Mouse (Mus musculus) olfactory bulb, adult 2 months (tissue): ENCODE results near the gene Gm438. TPM values are rescaled to one million over a fixed set of nuclear protein-coding genes. Genes with fewer than 3 reads are reported as not detected.
"Not testable (repeated sequence)": the region's sequence is repeated elsewhere in the genome, so short reads cannot be mapped to it uniquely, and the experiment has no call there.

Experiments used
- H3K27ac ChIP-seq: fragments of 200-500 bp; 2 replicates; pipeline ENCODE4 v1.5.1; 2012; ENCODE audit warnings: low read depth, low read length; ENCODE audit not compliant: insufficient read depth
- H3K4me1 ChIP-seq: fragments of 200-500 bp; 2 replicates; pipeline ENCODE4 v1.6.1; 2012; ENCODE audit warnings: low read length; ENCODE audit not compliant: control insufficient read depth, insufficient read depth
- H3K4me3 ChIP-seq: fragments of 200-500 bp; 2 replicates; pipeline ENCODE4 v1.5.1; 2012; ENCODE audit warnings: mild to moderate bottlenecking, low read depth, low read length, moderate library complexity; ENCODE audit not compliant: insufficient read depth
- CTCF ChIP-seq: fragments of 200-500 bp; IDR thresholded peaks from 2 replicates; pipeline ENCODE4 v1.5.1; 2012; ENCODE audit warnings: low read depth, mild to moderate bottlenecking, low read length, moderate library complexity; ENCODE audit not compliant: insufficient read depth
- POLR2A ChIP-seq: fragments of 200-500 bp; IDR thresholded peaks from 2 replicates; pipeline ENCODE4 v1.6.1; 2012; ENCODE audit warnings: mild to moderate bottlenecking, low read depth, low read length, moderate library complexity; ENCODE audit not compliant: insufficient read depth
- WGBS: fragments of 180-500 bp; shearing (Covaris S2); methylation state at CpG from one replicate; pipeline ENCODE4 v1.1.7; 2018; 5-methylcytosine and 5-hydroxymethylcytosine counted together
- polyA plus RNA-seq: library from polyadenylated mRNA; stranded (reverse); fragments of >200 nt; gene quantifications from 2 replicates; pipeline ENCODE4 v1.2.4, GENCODE M21; 2012; ENCODE audit warnings: low replicate concordance; ENCODE audit not compliant: missing spikeins, insufficient read depth, insufficient read length

The Gm438 gene
- not detected in 2 replicates for polyA plus RNA-seq

- TF ChIP-seq CTCF (no peak), POLR2A (no peak)
- Histone ChIP-seq H3K4me3 (no peak within 1 kb of the TSS), H3K27ac (no peak within 1 kb of the TSS), H3K4me1 (no peaks in the 10 kb centered on the region)
Measured at GRCm38 (mm10) chr4:144786483-144786882, at the start of gene Gm438. Gm438 (minus strand) TSS chr4:144786583.

GRCm38 (mm10) chr4:144824706-144825105 lies 38.3 kb upstream of the Gm438 start:
- Histone ChIP-seq H3K4me3 (no peak overlapping the region), H3K4me1 (no peaks in the 10 kb centered on the region), H3K27ac (no peak overlapping the region)
- no peak for TF ChIP-seq POLR2A
- no peak for TF ChIP-seq CTCF
- WGBS, result 60% methylated on average over 2 of the region's 2 CpGs

- WGBS, result 86% methylated on average over 2 of the region's 2 CpGs
- no peak for TF ChIP-seq POLR2A
- no peak for TF ChIP-seq CTCF
- Histone ChIP-seq H3K27ac (no peak overlapping the region), H3K4me1 (no peaks in the 10 kb centered on the region), H3K4me3 (no peak overlapping the region)
Measured at GRCm38 (mm10) chr4:144823996-144824395, 37.6 kb upstream of the Gm438 start.

- 38% methylated on average over 5 of the region's 5 CpGs for WGBS
- H3K4me1 ChIP-seq, H3K27ac ChIP-seq, H3K4me3 ChIP-seq: not testable (repeated sequence)
Measured at GRCm38 (mm10) chr4:144807135-144807534, 20.8 kb upstream of the Gm438 start.

GRCm38 (mm10) chr4:144803633-144804032 lies 17.2 kb upstream of the Gm438 start:
- H3K4me3 ChIP-seq, result no peak overlapping the region
- WGBS, result 78% methylated on average over 3 of the region's 3 CpGs
- H3K4me1 ChIP-seq, result no peaks in the 10 kb centered on the region
- H3K27ac ChIP-seq, result no peak overlapping the region
- TF ChIP-seq CTCF, result no peak
- TF ChIP-seq POLR2A, result no peak

GRCm38 (mm10) chr4:144790141-144790540 lies 3.8 kb upstream of the Gm438 start:
- Histone ChIP-seq H3K27ac (no peak overlapping the region), H3K4me3 (no peak overlapping the region), H3K4me1 (no peaks in the 10 kb centered on the region)
- 90% methylated on average over 1 of the region's 1 CpGs for WGBS
- TF ChIP-seq POLR2A, result no peak
- no peak for TF ChIP-seq CTCF

GRCm38 (mm10) chr4:144782476-144783197 lies 3.7 kb downstream of the Gm438 start:
- H3K4me1 ChIP-seq, result no peaks in the 10 kb centered on the region
- TF ChIP-seq POLR2A (no peak), CTCF (no peak)
- no peak overlapping the region for H3K27ac ChIP-seq
- 84% methylated on average over 3 of the region's 3 CpGs for WGBS
- H3K4me3 ChIP-seq, result no peak overlapping the region

GRCm38 (mm10) chr4:144765722-144766121 lies 20.7 kb downstream of the Gm438 start:
- TF ChIP-seq CTCF (no peak), POLR2A (no peak)
- WGBS, result 47% methylated on average over 2 of the region's 2 CpGs
- H3K4me3 ChIP-seq, result no peak overlapping the region
- H3K27ac ChIP-seq, result no peak overlapping the region
- H3K4me1 ChIP-seq, result no peaks in the 10 kb centered on the region

- WGBS, result 56% methylated on average over 1 of the region's 1 CpGs
- H3K4me3 ChIP-seq, result no peak overlapping the region
- no peaks in the 10 kb centered on the region for H3K4me1 ChIP-seq
- no peak for TF ChIP-seq POLR2A
- TF ChIP-seq CTCF, result no peak
- H3K27ac ChIP-seq, result no peak overlapping the region
Measured at GRCm38 (mm10) chr4:144749139-144749538, 37.2 kb downstream of the Gm438 start.

Other genes with a start within 250 kb of the Gm438 start
- not detected in 2 replicates for gene Gm13124, start 221.4 kb downstream of the Gm438 start, polyA plus RNA-seq
- not detected in 2 replicates for gene Aadacl4, start 172.9 kb downstream of the Gm438 start, polyA plus RNA-seq
- not detected in 2 replicates for gene Gm436, start 100.2 kb downstream of the Gm438 start, polyA plus RNA-seq
- not detected in 2 replicates for gene Gm13178, start 65.2 kb downstream of the Gm438 start, polyA plus RNA-seq
- not detected in 2 replicates for gene Dhrs3, start 106.2 kb upstream of the Gm438 start, polyA plus RNA-seq